Mouse (Mus musculus) heart, adult 9 months (tissue): ENCODE data around the gene Vipr1.

Experiments
- DNase-seq, 2 experiments: peaks; one replicate each; pipeline ENCODE4 v3.0.0; 2022; ENCODE audit warnings: low spot score in 2 of 2

The Vipr1 gene

GRCm38 (mm10) chr9:121718792-121719318 is 76.3 kb downstream of the Vipr1 start, which contains the start of gene Nktr:
Nktr (plus strand) TSS chr9:121719169.
- peak; percentile 98 for DNase-seq

- peak in 1 of 2 experiments; percentile 14 for DNase-seq
Observed at GRCm38 (mm10) chr9:121719347-121720331, 77.1 kb downstream of the Vipr1 start.
